Mouse (Mus musculus) heart, adult 2 months (tissue): ENCODE results near the gene Smtnl1. TPM values are rescaled to one million over a fixed set of nuclear protein-coding genes. Genes with fewer than 3 reads are reported as not detected.

Experiments
- DNase-seq, 2 experiments: peaks; one replicate each; pipeline ENCODE4 v3.0.0; 2021
- H3K27ac ChIP-seq: fragments of 200-600 bp; 2 replicates; pipeline ENCODE4 v1.8.1; 2022
- H3K27me3 ChIP-seq: fragments of 200-500 bp; 2 replicates; pipeline ENCODE4 v1.6.1; 2012; ENCODE audit warnings: mild to moderate bottlenecking, low read length, inconsistent platforms, mixed read lengths; ENCODE audit not compliant: control insufficient read depth, insufficient read depth
- H3K36me3 ChIP-seq: fragments of 200-500 bp; 2 replicates; pipeline ENCODE4 v1.6.1; 2012; ENCODE audit warnings: low read length, inconsistent platforms; ENCODE audit not compliant: control insufficient read depth, insufficient read depth
- H3K4me1 ChIP-seq: fragments of 200-500 bp; 2 replicates; pipeline ENCODE4 v1.6.1; 2011; ENCODE audit warnings: low read length; ENCODE audit not compliant: control insufficient read depth, insufficient read depth
- H3K4me3 ChIP-seq: fragments of 200-600 bp; 2 replicates; pipeline ENCODE4 v1.8.1; 2022
- H3K79me2 ChIP-seq: fragments of 200-500 bp; replicated peaks from 2 replicates; pipeline ENCODE4 v1.6.1; 2012; ENCODE audit warnings: mild to moderate bottlenecking, inconsistent platforms, low read length, moderate library complexity, mixed read lengths; ENCODE audit not compliant: control insufficient read depth, insufficient read depth
- H3K9ac ChIP-seq: fragments of 200-500 bp; 2 replicates; pipeline ENCODE4 v1.6.1; 2012; ENCODE audit warnings: low read depth, mild to moderate bottlenecking, control low read depth, inconsistent platforms, low read length, mixed read lengths
- CTCF ChIP-seq: fragments of 200-600 bp; IDR thresholded peaks from 2 replicates; pipeline ENCODE4 v1.8.1; 2022; ENCODE audit warnings: antibody characterized with exemption, mild to moderate bottlenecking, moderate library complexity
- EP300 ChIP-seq: fragments of 200-500 bp; IDR thresholded peaks from 2 replicates; pipeline ENCODE4 v1.6.1; 2011; ENCODE audit warnings: low read depth, low read length, control low read depth; ENCODE audit not compliant: insufficient read depth
- POLR2A ChIP-seq: fragments of 200-500 bp; IDR thresholded peaks from 2 replicates; pipeline ENCODE4 v1.6.1; 2011; ENCODE audit warnings: mild to moderate bottlenecking, low read depth, low read length, control low read depth; ENCODE audit not compliant: insufficient read depth
- WGBS: fragments of 180-500 bp; shearing (Covaris S2); methylation state at CpG from one replicate; pipeline ENCODE4 v1.1.7; 2018; 5-methylcytosine and 5-hydroxymethylcytosine counted together
- intact Hi-C: fragments of 180-260 bp; cut with DNase I; formaldehyde crosslinking; loops from one replicate; pipeline ENCODE4 v1.15.1; 2025
- polyA plus RNA-seq: library from polyadenylated mRNA; depleted of rRNA; stranded (reverse); fragments of >200 nt; gene quantifications from 2 replicates; pipeline ENCODE4 v1.2.3, GENCODE M21; 2012
- total RNA-seq, 2 experiments: library from RNA; stranded (reverse); gene quantifications; 2 replicates each; pipeline ENCODE4 v1.2.3; 2021

The Smtnl1 gene
- total and polyA plus RNA-seq, 3 experiments: not detected

- no peaks in the 10 kb centered on the region for H3K79me2 ChIP-seq
- intact Hi-C loops: no loop called here
- TF ChIP-seq POLR2A (no peak), CTCF (no peak), EP300 (no peak)
- H3K27me3 ChIP-seq: no peaks in the 10 kb centered on the region
- H3K9ac ChIP-seq: no peak overlapping the region
- no peak overlapping the region for H3K4me3 ChIP-seq
- H3K27ac ChIP-seq: peak overlapping the region; percentile 37
- H3K36me3 ChIP-seq: no peaks in the 10 kb centered on the region
- H3K4me1 ChIP-seq: peaks cover 1% of the 10 kb centered on the region; the same call in 1 of the 2 replicates
- WGBS: 68% methylated on average over 7 of the region's 7 CpGs
- DNase-seq: no peak
Measured at GRCm38 (mm10) chr2:84850407-84851129, 28.1 kb upstream of the Smtnl1 start.

GRCm38 (mm10) chr2:84845226-84845625, 22.8 kb upstream of the Smtnl1 start:
- no peak overlapping the region for H3K9ac ChIP-seq
- H3K4me1 ChIP-seq: no peaks in the 10 kb centered on the region; the same call in 1 of the 2 replicates
- H3K4me3 ChIP-seq: no peak overlapping the region
- 16% methylated on average over 1 of the region's 1 CpGs for WGBS
- TF ChIP-seq EP300 (no peak), CTCF (no peak), POLR2A (no peak)
- H3K36me3 ChIP-seq: no peaks in the 10 kb centered on the region
- no peak for DNase-seq
- intact Hi-C loops: no loop called here
- H3K27ac ChIP-seq: no peak overlapping the region
- H3K79me2 ChIP-seq: no peaks in the 10 kb centered on the region
- H3K27me3 ChIP-seq: no peaks in the 10 kb centered on the region; the same call in 1 of the 2 replicates

- WGBS: 82% methylated on average over 6 of the region's 6 CpGs
- DNase-seq: no peak
- Histone ChIP-seq H3K27ac (no peak overlapping the region), H3K4me1 (no peaks in the 10 kb centered on the region; the same call in 1 of the 2 replicates), H3K79me2 (no peaks in the 10 kb centered on the region), H3K36me3 (no peaks in the 10 kb centered on the region), H3K4me3 (no peak overlapping the region), H3K9ac (no peak overlapping the region), H3K27me3 (peaks cover 4% of the 10 kb centered on the region; the same call in 1 of the 2 replicates)
- intact Hi-C loops: no loop called here
- TF ChIP-seq CTCF (no peak), POLR2A (no peak)
Measured at GRCm38 (mm10) chr2:84843654-84844053, 21.2 kb upstream of the Smtnl1 start.

- Histone ChIP-seq H3K9ac (no peak overlapping the region), H3K27ac (no peak overlapping the region), H3K4me3 (no peak overlapping the region), H3K27me3 (peaks cover 4% of the 10 kb centered on the region; the same call in 1 of the 2 replicates), H3K36me3 (no peaks in the 10 kb centered on the region), H3K4me1 (no peaks in the 10 kb centered on the region; the same call in 1 of the 2 replicates), H3K79me2 (no peaks in the 10 kb centered on the region)
- intact Hi-C loops: no loop called here
- peak in 1 of 2 experiments; percentile 21 for DNase-seq
- TF ChIP-seq CTCF (no peak), POLR2A (no peak), EP300 (no peak)
Measured at GRCm38 (mm10) chr2:84841905-84842304, 19.5 kb upstream of the Smtnl1 start.

- H3K27ac ChIP-seq: peak overlapping the region; percentile 68
- H3K4me1 ChIP-seq: no peaks in the 10 kb centered on the region; the same call in 1 of the 2 replicates
- WGBS: 15% methylated on average over 17 of the region's 17 CpGs
- no peak for TF ChIP-seq CTCF
- TF ChIP-seq POLR2A: no peak
- no peak for TF ChIP-seq EP300
- peak overlapping the region; percentile 69 for H3K4me3 ChIP-seq
- H3K27me3 ChIP-seq: peaks cover 4% of the 10 kb centered on the region; the same call in 1 of the 2 replicates
- H3K79me2 ChIP-seq: no peaks in the 10 kb centered on the region
- intact Hi-C loops: no loop called here
- peak overlapping the region; percentile 59 for H3K9ac ChIP-seq
- DNase-seq: no peak
- H3K36me3 ChIP-seq: no peaks in the 10 kb centered on the region
Measured at GRCm38 (mm10) chr2:84840748-84841563, 18.5 kb upstream of the Smtnl1 start.
